Mouse (Mus musculus) MEL (cell line): ENCODE measurements around the gene Pglyrp1.

ENCODE experiments used
- CTCF ChIP-seq, 3 experiments: IDR thresholded peaks in 2 of 3; conservative IDR thresholded peaks in 1 of 3; 2 replicates each; pipeline ENCODE4 v1.5.1; 2011 to 2012; ENCODE audit warnings: low read length in 3 of 3, low read depth in 2 of 3, mild to moderate bottlenecking in 2 of 3, improper control_type of control experiment in 1 of 3, inconsistent platforms in 1 of 3, mixed read lengths in 1 of 3, moderate library complexity in 1 of 3; ENCODE audit not compliant: control insufficient read depth in 1 of 3, insufficient read depth in 1 of 3, poor library complexity in 1 of 3, severe bottlenecking in 1 of 3
- MEF2A ChIP-seq: IDR thresholded peaks from 2 replicates; pipeline ENCODE4 v1.6.1; 2014; ENCODE audit warnings: low read depth, mild to moderate bottlenecking, inconsistent platforms, low read length, improper control_type of control experiment; ENCODE audit not compliant: poor library complexity, insufficient replicate concordance, severe bottlenecking; ENCODE audit errors: extremely low read depth
- MXI1 ChIP-seq: IDR thresholded peaks from 2 replicates; pipeline ENCODE4 v1.6.1; 2011; ENCODE audit warnings: mild to moderate bottlenecking, low read depth, low read length, improper control_type of control experiment
- POLR2A ChIP-seq, 2 experiments: IDR thresholded peaks; 2 replicates each; pipeline ENCODE4 v1.6.1; 2011 to 2012; ENCODE audit warnings: low read length in 2 of 2, mild to moderate bottlenecking in 2 of 2, control low read depth in 1 of 2, improper control_type of control experiment in 1 of 2, low read depth in 1 of 2, moderate library complexity in 1 of 2; ENCODE audit not compliant: control insufficient read depth in 1 of 2, insufficient read depth in 1 of 2, poor library complexity in 1 of 2
- TAL1 ChIP-seq: IDR thresholded peaks from 2 replicates; pipeline ENCODE4 v1.6.1; 2012; ENCODE audit warnings: mild to moderate bottlenecking, inconsistent platforms, low read length, moderate library complexity, mixed read lengths
- TCF12 ChIP-seq: IDR thresholded peaks from 2 replicates; pipeline ENCODE4 v1.6.1; 2014; ENCODE audit warnings: low read depth, mild to moderate bottlenecking, inconsistent platforms, low read length, improper control_type of control experiment, moderate library complexity

DNA sequence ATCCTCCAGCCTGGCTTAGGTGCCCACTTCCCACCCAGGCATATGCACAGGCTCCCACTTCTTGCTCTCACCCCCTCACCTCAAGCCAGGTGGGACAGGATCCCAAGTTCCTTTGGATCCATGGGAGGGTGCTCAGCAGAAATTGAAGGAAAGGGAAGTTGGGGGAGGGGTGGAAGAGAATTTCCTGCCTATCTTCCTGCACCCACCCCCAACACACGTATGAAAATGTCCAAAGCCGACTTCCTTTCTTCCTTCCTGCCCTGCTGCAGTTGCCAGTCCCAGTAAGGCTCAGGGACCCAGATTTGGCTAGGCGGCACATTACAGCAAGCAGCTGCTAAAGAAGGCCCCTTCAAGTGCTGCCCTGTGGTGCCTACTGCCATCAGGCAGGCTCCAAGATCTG, 56.6 kb downstream of the Pglyrp1 start:
- TF ChIP-seq TAL1 (no peak), POLR2A (IDR thresholded peaks at IDR 0.05; ENCODE audit: control insufficient read depth in 1 of 2, insufficient read depth in 1 of 2, low read depth in 1 of 2, low read length in 2 of 2, poor library complexity in 1 of 2) (no peak), MXI1 (no peak), MEF2A (no peak), CTCF (IDR thresholded peaks at IDR 0.05 in 2 of 3, conservative IDR thresholded peaks at IDR 0.05 in 1 of 3; ENCODE audit: control insufficient read depth in 1 of 3, insufficient read depth in 1 of 3, low read depth in 2 of 3, low read length in 3 of 3, poor library complexity in 1 of 3, severe bottlenecking in 1 of 3) (no peak), TCF12 (no peak)
